Mouse (Mus musculus) cortical plate, adult 2 months (tissue): Measurements from ENCODE around the gene Aloxe3. TPM values are rescaled to one million over a fixed set of nuclear protein-coding genes. Genes with fewer than 3 reads are reported as not detected.

Experiments
- H3K27ac ChIP-seq: fragments of 200-500 bp; 2 replicates; pipeline ENCODE4 v1.5.1; 2012; ENCODE audit warnings: low read length, control low read depth, inconsistent platforms; ENCODE audit not compliant: insufficient read depth
- H3K4me1 ChIP-seq: fragments of 200-500 bp; 2 replicates; pipeline ENCODE4 v1.6.1; 2011; ENCODE audit warnings: low read length; ENCODE audit not compliant: control insufficient read depth, insufficient read depth
- H3K4me3 ChIP-seq: fragments of 200-500 bp; 2 replicates; pipeline ENCODE4 v1.5.1; 2011; ENCODE audit warnings: mild to moderate bottlenecking, low read length, control low read depth; ENCODE audit not compliant: insufficient read depth
- CTCF ChIP-seq: fragments of 200-500 bp; IDR thresholded peaks from 2 replicates; pipeline ENCODE4 v1.5.1; 2011; ENCODE audit warnings: mild to moderate bottlenecking, control low read depth, low read length; ENCODE audit not compliant: insufficient read depth; ENCODE audit errors: extremely low read depth
- POLR2A ChIP-seq: fragments of 200-500 bp; IDR thresholded peaks from 2 replicates; pipeline ENCODE4 v1.6.1; 2011; ENCODE audit warnings: mild to moderate bottlenecking, low read length, control low read depth; ENCODE audit not compliant: insufficient read depth; ENCODE audit errors: extremely low read depth
- polyA plus RNA-seq: library from polyadenylated mRNA; depleted of rRNA; stranded (reverse); fragments of >200 nt; gene quantifications from 2 replicates; pipeline ENCODE4 v1.2.3, GENCODE M21; 2012

The Aloxe3 gene
- polyA plus RNA-seq, 1 experiment, result 8.7 TPM

DNA sequence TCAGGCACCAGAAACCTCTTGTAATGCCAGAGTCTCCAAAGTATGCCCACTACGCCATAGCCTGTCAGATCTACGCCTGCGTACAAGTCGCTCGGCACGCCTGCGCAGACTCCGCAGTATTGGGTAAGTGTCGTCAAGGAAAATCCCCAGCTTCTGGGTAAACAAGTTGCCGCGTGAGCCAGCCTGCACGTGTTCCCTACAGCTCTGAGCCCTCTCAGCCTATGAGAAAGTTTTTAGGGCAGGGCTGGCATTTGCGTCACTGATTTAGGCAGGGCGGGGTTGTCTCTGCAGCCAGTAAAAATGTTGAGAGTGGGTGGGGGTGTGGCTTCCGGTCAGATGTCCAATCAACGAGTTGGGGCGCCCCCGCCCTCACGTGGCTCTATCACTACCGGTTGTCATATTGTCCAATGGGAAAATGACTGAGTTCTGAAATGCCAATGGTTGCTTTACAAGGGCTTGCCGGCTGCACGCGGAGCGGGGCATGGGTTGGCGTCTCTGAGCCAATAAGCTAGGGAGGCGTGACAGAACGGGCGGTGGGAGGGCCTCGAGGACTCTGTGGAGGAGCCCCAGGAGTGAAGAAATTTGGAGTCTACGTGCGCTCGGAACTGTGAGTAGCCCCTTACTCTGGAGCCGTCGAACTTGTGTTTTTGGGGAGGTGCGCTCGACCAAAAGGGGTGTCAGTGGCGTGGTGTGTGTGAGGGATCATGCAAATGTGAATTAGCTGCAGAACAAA lies 30.8 kb upstream of the Aloxe3 start, which contains the start of gene Per1:
TSS of gene Per1 (plus strand) at position 521 of the 733 bp plus-strand sequence.
- Histone ChIP-seq H3K27ac (peak within 1 kb of the TSS; percentile 98), H3K4me1 (peaks cover 2% of the 10 kb centered on the region; the same call in 1 of the 2 replicates), H3K4me3 (peak within 1 kb of the TSS; percentile 68)
- TF ChIP-seq POLR2A, result peak; percentile 98
- TF ChIP-seq CTCF, result no peak

DNA sequence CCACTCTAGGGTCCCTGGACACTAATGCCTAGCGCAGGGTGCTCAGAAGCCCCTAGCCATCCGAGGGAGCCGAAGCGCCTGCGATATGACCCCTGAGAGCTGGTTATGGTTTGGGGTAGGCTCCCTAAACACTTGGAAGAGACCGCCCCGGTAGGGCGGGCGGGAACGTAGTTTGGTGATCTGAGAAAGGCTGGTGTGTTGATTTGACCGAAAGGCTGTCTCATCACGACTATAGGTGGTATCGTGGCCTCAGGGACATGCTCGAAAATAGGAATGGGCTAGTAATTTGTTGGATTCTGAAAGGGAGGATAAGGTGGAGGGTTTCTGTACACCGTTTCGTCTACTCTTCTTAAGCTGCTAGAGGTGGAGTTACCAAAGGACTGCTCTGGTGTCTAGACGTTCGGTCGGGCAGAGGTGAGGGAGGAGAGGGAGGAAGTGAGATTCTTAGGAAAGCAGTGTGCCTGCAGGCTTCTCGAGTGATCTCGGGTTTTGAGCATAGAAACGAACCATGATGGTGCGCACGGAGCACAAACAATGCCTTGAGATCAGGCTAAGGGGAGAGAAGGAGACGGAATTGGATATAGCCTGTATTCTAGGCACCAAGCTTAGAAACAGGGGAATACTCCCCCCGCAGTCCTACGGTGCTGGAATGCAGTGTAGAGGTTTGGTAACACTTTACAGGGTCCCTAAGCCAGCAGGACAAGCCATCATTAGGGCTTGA lies 30.0 kb upstream of the Aloxe3 start:
- Histone ChIP-seq H3K4me3 (peak overlapping the region; percentile 68), H3K4me1 (peaks cover 2% of the 10 kb centered on the region), H3K27ac (peak overlapping the region; percentile 98)
- no peak for TF ChIP-seq POLR2A

DNA sequence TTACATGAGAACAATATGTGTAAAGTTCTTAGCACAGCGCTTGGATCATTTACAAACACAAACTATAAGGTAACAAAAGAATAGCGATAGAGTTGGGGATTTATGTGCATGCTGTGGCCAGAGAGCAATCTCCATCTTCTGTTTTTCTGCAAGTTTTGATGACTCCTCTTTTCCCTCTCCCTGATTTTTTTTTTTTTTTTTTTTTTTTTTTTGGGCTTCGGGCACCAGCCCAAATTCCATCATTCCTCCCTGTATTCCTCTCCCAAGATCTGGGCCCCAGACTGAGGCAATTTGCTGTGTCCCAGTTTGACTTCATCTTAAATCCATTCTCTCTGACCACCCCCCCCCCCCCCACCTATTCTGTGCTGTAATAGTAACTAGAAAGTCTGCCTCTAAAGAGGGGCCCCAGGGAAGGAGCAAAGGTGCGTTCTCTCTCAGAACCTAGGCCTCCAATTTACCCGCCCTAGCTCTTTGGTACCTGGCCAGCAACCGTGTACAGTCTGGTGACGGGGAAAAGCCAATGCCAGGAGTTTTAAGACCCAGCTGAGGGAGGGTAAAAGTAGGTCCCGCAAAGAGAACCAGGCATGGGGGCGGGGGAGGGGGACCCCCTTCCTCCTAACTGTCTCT lies 29.2 kb upstream of the Aloxe3 start:
- Histone ChIP-seq H3K4me1 (peaks cover 4% of the 10 kb centered on the region), H3K27ac (peak overlapping the region; percentile 98)
- TF ChIP-seq CTCF, result no peak
- no peak for TF ChIP-seq POLR2A

DNA sequence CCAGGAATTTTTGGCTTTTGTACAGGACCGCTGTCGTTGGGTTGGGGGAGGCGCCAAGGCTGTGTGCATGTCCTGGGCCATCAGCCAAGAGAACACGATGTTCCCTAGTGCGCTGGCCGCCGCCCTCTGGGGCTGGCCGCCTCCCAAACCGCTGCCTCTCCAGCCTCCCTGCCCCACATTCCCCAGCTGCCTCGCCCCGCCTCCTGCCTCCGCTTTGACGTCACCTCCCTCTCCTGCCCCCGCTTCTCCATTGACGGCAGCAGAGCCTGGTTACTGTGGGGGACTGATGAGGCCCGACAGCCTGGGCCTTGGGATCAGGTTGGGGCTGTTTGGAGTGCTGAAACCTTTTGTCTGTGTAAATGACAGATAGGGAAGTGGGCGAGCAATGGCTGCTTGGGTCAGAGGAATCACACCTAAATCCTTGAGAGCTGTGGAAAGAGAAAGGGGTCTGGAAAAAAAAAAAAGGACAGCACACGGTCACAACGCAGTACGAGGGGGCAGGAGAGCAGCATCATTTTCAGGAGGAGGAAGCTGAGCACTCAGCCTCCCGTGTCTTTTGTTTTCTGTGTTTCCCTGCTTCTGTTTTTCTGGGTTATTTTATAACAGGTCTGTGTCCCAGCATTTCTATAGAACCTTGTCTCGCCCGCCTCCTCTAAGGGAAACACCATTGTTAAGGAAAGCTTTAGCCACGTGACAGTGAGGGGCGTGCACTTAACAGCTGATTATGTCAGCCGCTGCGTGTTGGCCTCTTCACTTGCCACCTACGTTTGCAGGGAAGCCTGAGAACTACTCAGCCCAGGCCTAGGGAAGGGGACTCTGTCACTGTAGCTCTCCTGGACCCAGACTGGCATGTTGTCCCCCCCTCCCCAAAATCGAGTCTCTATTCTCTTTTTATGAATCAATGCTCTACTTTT lies 28.5 kb upstream of the Aloxe3 start:
- peak overlapping the region; percentile 68 for H3K4me3 ChIP-seq
- peak overlapping the region; percentile 98 for H3K27ac ChIP-seq
- TF ChIP-seq CTCF, result no peak
- TF ChIP-seq POLR2A, result peak; percentile 87
- peaks cover 4% of the 10 kb centered on the region for H3K4me1 ChIP-seq

More for the DNA sequence above, 29.2 kb upstream of the Aloxe3 start:
- peak overlapping the region; percentile 68 for H3K4me3 ChIP-seq

DNA sequence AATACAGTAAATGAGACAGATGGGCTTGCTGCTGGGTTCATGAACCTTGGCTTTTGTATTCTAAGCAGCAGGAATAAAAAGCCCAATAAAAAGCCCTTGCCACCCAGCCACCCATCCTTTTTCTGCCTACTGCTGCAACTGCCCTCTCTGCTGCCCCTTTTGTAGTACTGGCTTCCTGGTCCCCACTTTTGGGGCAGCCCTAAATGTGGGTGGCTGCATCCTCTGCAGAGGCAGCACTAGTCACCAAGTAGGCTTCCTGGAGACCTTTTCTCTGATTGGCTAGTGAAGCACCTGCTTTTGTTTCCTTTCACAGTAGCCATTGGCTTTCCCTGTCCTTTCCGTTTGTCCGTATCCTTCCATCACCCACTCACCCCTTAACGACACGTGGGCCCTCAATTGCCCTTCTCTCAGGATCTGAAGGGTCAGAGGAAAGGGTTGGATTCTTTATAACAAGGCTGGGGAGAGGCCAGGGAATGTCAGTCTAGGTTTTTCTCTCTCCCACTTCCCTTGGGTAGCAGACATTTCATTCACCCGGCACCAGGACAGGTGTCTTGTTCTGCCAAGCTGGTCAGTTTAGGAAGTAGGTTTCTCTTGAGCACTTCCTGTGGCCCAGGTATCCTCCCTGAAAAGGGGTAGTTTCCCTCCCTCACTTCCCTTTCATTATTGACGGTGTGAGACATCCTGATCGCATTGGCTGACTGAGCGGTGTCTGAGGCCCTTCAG lies 27.5 kb upstream of the Aloxe3 start:
- Histone ChIP-seq H3K27ac (peak overlapping the region; percentile 98), H3K4me1 (peaks cover 4% of the 10 kb centered on the region), H3K4me3 (peak overlapping the region; percentile 68)
- no peak for TF ChIP-seq CTCF
- TF ChIP-seq POLR2A, result no peak

DNA sequence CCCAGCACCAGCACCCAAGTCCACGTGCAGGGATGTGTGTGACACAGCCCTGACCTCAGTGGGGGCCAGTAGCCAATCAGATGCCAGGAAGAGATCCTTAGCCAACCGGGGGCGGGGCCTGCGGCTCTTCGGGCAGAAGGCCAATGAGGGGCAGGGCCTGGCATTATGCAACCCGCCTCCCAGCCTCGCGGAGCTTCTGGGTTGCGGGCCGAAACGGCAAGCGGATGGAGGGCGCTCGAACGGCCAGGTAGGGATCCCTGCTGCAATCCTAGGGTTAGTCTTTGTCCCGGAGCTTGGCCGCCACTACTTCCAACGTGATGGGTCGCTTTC lies 27.0 kb upstream of the Aloxe3 start:
- H3K4me3 ChIP-seq, result peak overlapping the region; percentile 68
- peak; percentile 84 for TF ChIP-seq POLR2A
- TF ChIP-seq CTCF, result no peak
- H3K4me1 ChIP-seq, result peaks cover 4% of the 10 kb centered on the region

DNA sequence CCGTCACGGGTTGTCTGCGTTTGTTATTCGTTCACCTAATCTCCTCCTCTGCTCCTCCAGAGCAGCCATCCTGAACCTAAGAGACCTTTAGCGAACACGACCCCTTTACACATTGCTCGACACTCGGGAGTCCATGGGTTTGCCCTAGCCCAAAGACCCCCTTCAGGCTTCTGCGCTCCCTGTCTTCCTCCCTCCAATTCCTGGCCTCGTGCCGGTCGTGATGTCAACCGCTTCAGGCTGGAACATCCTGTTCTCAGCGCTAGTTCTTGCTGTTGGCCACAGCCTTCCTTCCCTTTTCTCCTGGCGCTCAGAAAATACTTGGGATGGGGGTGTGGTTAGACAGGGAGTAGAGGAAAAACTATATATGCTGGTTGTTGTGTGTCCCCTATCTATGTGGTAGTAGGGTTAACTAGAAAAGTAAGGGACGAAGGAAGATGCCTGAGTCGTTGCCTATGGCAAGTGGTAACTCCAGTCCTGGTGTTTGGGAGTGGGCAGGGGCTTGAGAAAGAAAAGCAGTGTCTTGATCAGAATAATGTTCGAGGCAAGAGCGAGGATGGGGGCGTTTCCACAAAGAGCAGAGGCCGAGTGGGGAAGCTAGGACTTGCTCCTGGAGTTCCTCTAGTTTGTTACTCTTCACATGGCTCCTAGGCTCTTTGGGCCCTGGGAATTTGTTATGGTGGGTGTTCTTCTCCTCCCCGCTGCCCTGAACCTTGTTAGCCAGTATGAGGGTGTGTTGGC lies 26.4 kb upstream of the Aloxe3 start:
- H3K4me1 ChIP-seq, result peaks cover 4% of the 10 kb centered on the region
- TF ChIP-seq CTCF, result no peak
- TF ChIP-seq POLR2A, result no peak
- H3K4me3 ChIP-seq, result peak overlapping the region; percentile 68

More for the DNA sequence above, 27.0 kb upstream of the Aloxe3 start:
- H3K27ac ChIP-seq, result peak overlapping the region; percentile 98

DNA sequence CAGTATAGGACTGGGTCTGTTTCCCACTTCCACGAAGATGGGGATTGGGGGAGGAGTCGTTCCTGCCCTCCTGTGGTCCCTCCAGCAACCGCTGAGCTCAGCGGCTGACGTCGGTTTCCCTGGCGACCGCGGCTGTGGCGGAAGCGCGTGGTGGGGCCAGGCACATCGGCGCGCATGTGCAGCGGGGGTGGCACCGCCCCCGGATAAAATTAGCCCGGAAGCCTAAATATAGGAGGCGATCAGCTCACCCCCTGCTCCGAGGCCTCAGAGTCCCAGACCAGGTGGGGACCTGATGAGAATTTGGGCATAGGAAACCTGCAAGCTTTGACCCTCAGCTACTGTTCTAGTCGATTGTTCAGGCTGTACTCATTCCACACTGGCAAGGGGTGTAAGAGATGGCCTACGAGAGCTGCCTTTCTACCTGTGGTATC lies 25.8 kb upstream of the Aloxe3 start:
- peaks cover 4% of the 10 kb centered on the region for H3K4me1 ChIP-seq
- H3K4me3 ChIP-seq, result peak overlapping the region; percentile 68
- peak overlapping the region; percentile 86 for H3K27ac ChIP-seq
- TF ChIP-seq POLR2A (peak; percentile 93), CTCF (no peak)

More for the DNA sequence above, 26.4 kb upstream of the Aloxe3 start:
- peak overlapping the region; percentile 86 for H3K27ac ChIP-seq
